ENCODE assay signal across 19 mouse cellular contexts in the genomic region with DNA sequence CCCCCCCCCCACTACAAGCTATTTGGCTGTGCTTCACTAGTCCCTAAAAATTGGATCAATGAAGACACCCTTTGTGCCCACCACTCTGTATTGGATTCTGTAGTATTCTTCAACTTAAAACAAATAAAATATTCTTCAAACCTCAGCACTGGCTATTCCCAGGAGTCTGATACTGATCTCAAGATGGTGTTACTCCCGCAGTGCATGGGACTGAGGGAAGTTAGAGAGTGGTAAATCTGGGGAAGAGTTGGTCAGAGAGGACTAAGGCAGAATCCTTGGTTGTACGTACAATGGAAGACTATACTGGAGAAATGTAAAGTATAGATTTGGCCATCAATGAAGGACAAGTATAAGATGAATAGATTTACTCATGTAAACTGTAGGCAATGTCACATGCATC. TPM values are rescaled to one million over a fixed set of nuclear protein-coding genes. Genes with fewer than 3 reads are reported as not detected.
DNase-seq lines count a peak whose midpoint lies in the region; ATAC-seq and TF ChIP-seq lines count a peak whose summit lies in the region.
"Had no signal": no experiment of that assay in that cellular context is flagged by ENCODE, and none has a peak within 500 bp of the region (broad histone marks: within the 10 kb centered on the region; RNA-seq: fewer than 3 reads in every experiment).

No protein-coding gene starts in this region.

- WGBS in hindbrain, postnatal 0 days: 42% methylated on average over 2 of the region's 2 CpGs
- WGBS in hindbrain, embryonic 13.5 days: 41% methylated on average over 2 of the region's 2 CpGs

- H3K9me3 ChIP-seq in hindbrain, postnatal 0 days (ENCODE audit: low read length): no peaks in the 10 kb centered on the region
- H3K9me3 ChIP-seq in hindbrain, embryonic 13.5 days: no peaks in the 10 kb centered on the region
- H3K9me3 ChIP-seq: embryonic facial prominence, embryonic 13.5 days; G1E; limb, embryonic 15.5 days; megakaryocyte, embryonic 14.5 days had no signal

- no peak for TF ChIP-seq CTCF in hindbrain, postnatal 0 days (IDR thresholded peaks at IDR 0.05; ENCODE audit: low read depth)

- DNase-seq in hindbrain, postnatal 0 days (ENCODE audit: low spot score): peak; percentile 7
- DNase-seq in A20 (ENCODE audit: low read depth, low spot score): peak; percentile 18
- DNase-seq in MN1 (ENCODE audit: low spot score): peak; percentile 50
- DNase-seq in induced T-regulatory cell, adult 2 months (ENCODE audit: low read depth): peak; percentile 12
- no peak for DNase-seq in frontal cortex, adult 2 months (ENCODE audit: extremely low spot score in 1 of 2, low spot score in 1 of 2)
- DNase-seq: cerebellum, adult 11-12 months; heart, adult 11 months; heart, postnatal 14 days; kidney, postnatal 10 days; thymus, adult 18-20 months had no signal

- H3K27me3 ChIP-seq in hindbrain, postnatal 0 days (ENCODE audit: insufficient read depth, low read length): no peaks in the 10 kb centered on the region
- H3K27me3 ChIP-seq in hindbrain, embryonic 13.5 days: no peaks in the 10 kb centered on the region
- H3K27me3 ChIP-seq: embryonic facial prominence, embryonic 13.5 days; limb, embryonic 15.5 days had no signal

- no peak overlapping the region for H3K4me2 ChIP-seq in hindbrain, postnatal 0 days (ENCODE audit: low read depth, low read length)
- no peak overlapping the region for H3K4me2 ChIP-seq in hindbrain, embryonic 13.5 days
- H3K4me2 ChIP-seq: embryonic facial prominence, embryonic 13.5 days; limb, embryonic 15.5 days had no signal

- ATAC-seq in hindbrain, postnatal 0 days: no peak
- no peak for ATAC-seq in hindbrain, embryonic 13.5 days (ENCODE audit: low FRiP score)
- no peak for ATAC-seq in erythroid progenitor cell, adult 5-6 weeks (replicated peaks; ENCODE audit: low FRiP score, poor library complexity, severe bottlenecking)
- ATAC-seq: inflammation-experienced regulatory T-cells, adult 6 months had no signal

- no peaks in the 10 kb centered on the region for H3K4me1 ChIP-seq in hindbrain, postnatal 0 days (ENCODE audit: insufficient read depth, low read length)
- H3K4me1 ChIP-seq in hindbrain, embryonic 13.5 days (replicated peaks): no peaks in the 10 kb centered on the region
- H3K4me1 ChIP-seq: embryonic facial prominence, embryonic 13.5 days; limb, embryonic 15.5 days had no signal

- H3K9ac ChIP-seq in hindbrain, postnatal 0 days (replicated peaks; ENCODE audit: low read length): no peak overlapping the region
- no peak overlapping the region for H3K9ac ChIP-seq in hindbrain, embryonic 13.5 days
- H3K9ac ChIP-seq: embryonic facial prominence, embryonic 13.5 days; limb, embryonic 15.5 days had no signal

- H3K36me3 ChIP-seq in hindbrain, postnatal 0 days (ENCODE audit: insufficient read depth, low read length): no peaks in the 10 kb centered on the region
- no peaks in the 10 kb centered on the region for H3K36me3 ChIP-seq in hindbrain, embryonic 13.5 days
- H3K36me3 ChIP-seq: embryonic facial prominence, embryonic 13.5 days; G1E; limb, embryonic 15.5 days had no signal

- H3K4me3 ChIP-seq in hindbrain, postnatal 0 days (ENCODE audit: low read length): no peak overlapping the region
- no peak overlapping the region for H3K4me3 ChIP-seq in hindbrain, embryonic 13.5 days
- H3K4me3 ChIP-seq: embryonic facial prominence, embryonic 13.5 days; limb, embryonic 15.5 days; megakaryocyte, embryonic 14.5 days; myocyte had no signal

- H3K27ac ChIP-seq in hindbrain, postnatal 0 days: no peak overlapping the region
- no peak overlapping the region for H3K27ac ChIP-seq in hindbrain, embryonic 13.5 days
- H3K27ac ChIP-seq: embryonic facial prominence, embryonic 13.5 days; limb, embryonic 15.5 days had no signal

RNA-seq across cellular contexts. Expression of a gene that starts 1.7 kb away (rescaled TPM):
- not detected in 2 replicates for total RNA-seq in hindbrain, postnatal 0 days (2014; rRNA removed)
- polyA plus RNA-seq in hindbrain, postnatal 0 days (2015; fragmentation: Nextera tagmentation; extraction: Ambion mirVana): not detected in 2 replicates
- not detected in 2 replicates for polyA plus RNA-seq in hindbrain, embryonic 13.5 days (2015; fragmentation: Nextera tagmentation; extraction: Ambion mirVana)
- not detected in 2 replicates for total RNA-seq in erythroid progenitor cell, adult 5-6 weeks (2015; ENCODE audit: low replicate concordance)
- total RNA-seq in erythroid progenitor cell, adult 5-6 weeks (2017; ENCODE audit: low replicate concordance): not detected in 2 replicates
- polyA plus RNA-seq in frontal cortex, adult 2 months (2012; rRNA removed): not detected in 2 replicates
- total RNA-seq: G1E; heart, postnatal 14 days had no signal
- polyA plus RNA-seq: embryonic facial prominence, embryonic 13.5 days; G1E; inflammation-experienced regulatory T-cells, adult 6 months; limb, embryonic 15.5 days; lung, embryonic 16.5 days; myocyte had no signal

RNA-seq across cellular contexts. Expression of a gene that starts 8.3 kb away (rescaled TPM):
- total RNA-seq in hindbrain, postnatal 0 days (2014; rRNA removed): not detected in 2 replicates
- not detected in 2 replicates for polyA plus RNA-seq in hindbrain, postnatal 0 days (2015; fragmentation: Nextera tagmentation; extraction: Ambion mirVana)
- not detected in 2 replicates for polyA plus RNA-seq in hindbrain, embryonic 13.5 days (2015; fragmentation: Nextera tagmentation; extraction: Ambion mirVana)
- total RNA-seq in erythroid progenitor cell, adult 5-6 weeks (2015; ENCODE audit: low replicate concordance): not detected in 2 replicates
- not detected in 2 replicates for total RNA-seq in erythroid progenitor cell, adult 5-6 weeks (2017; ENCODE audit: low replicate concordance)
- polyA plus RNA-seq in frontal cortex, adult 2 months (2012; rRNA removed): not detected in 2 replicates
- total RNA-seq: heart, postnatal 14 days had no signal
- polyA plus RNA-seq: embryonic facial prominence, embryonic 13.5 days; G1E; inflammation-experienced regulatory T-cells, adult 6 months; limb, embryonic 15.5 days; lung, embryonic 16.5 days; myocyte had no signal

RNA-seq across cellular contexts. Expression of a gene that starts 34.2 kb away (rescaled TPM):
- not detected in 2 replicates for total RNA-seq in hindbrain, postnatal 0 days (2014; rRNA removed)
- polyA plus RNA-seq in hindbrain, postnatal 0 days (2015; fragmentation: Nextera tagmentation; extraction: Ambion mirVana): not detected in 2 replicates
- not detected in 2 replicates for polyA plus RNA-seq in hindbrain, embryonic 13.5 days (2015; fragmentation: Nextera tagmentation; extraction: Ambion mirVana)
- total RNA-seq in erythroid progenitor cell, adult 5-6 weeks (2015; ENCODE audit: low replicate concordance): not detected in 2 replicates
- total RNA-seq in erythroid progenitor cell, adult 5-6 weeks (2017; ENCODE audit: low replicate concordance): not detected in 2 replicates
- polyA plus RNA-seq in frontal cortex, adult 2 months (2012; rRNA removed): not detected in 2 replicates
- total RNA-seq: G1E; heart, postnatal 14 days had no signal
- polyA plus RNA-seq: embryonic facial prominence, embryonic 13.5 days; G1E; inflammation-experienced regulatory T-cells, adult 6 months; limb, embryonic 15.5 days; lung, embryonic 16.5 days; myocyte had no signal

RNA-seq across cellular contexts. Expression of a gene that starts 39.4 kb away (rescaled TPM):
- total RNA-seq in hindbrain, postnatal 0 days (2014; rRNA removed): not detected in 2 replicates
- not detected in 2 replicates for polyA plus RNA-seq in hindbrain, postnatal 0 days (2015; fragmentation: Nextera tagmentation; extraction: Ambion mirVana)
- not detected in 2 replicates for polyA plus RNA-seq in hindbrain, embryonic 13.5 days (2015; fragmentation: Nextera tagmentation; extraction: Ambion mirVana)
- not detected in 2 replicates for total RNA-seq in erythroid progenitor cell, adult 5-6 weeks (2015; ENCODE audit: low replicate concordance)
- total RNA-seq in erythroid progenitor cell, adult 5-6 weeks (2017; ENCODE audit: low replicate concordance): not detected in 2 replicates
- polyA plus RNA-seq in frontal cortex, adult 2 months (2012; rRNA removed): not detected in 2 replicates
- total RNA-seq: G1E; heart, postnatal 14 days had no signal
- polyA plus RNA-seq: embryonic facial prominence, embryonic 13.5 days; G1E; inflammation-experienced regulatory T-cells, adult 6 months; limb, embryonic 15.5 days; lung, embryonic 16.5 days; myocyte had no signal

RNA-seq across cellular contexts. Expression of a gene that starts 41.2 kb away (rescaled TPM):
- total RNA-seq in hindbrain, postnatal 0 days (2014; rRNA removed): not detected in 2 replicates
- polyA plus RNA-seq in hindbrain, postnatal 0 days (2015; fragmentation: Nextera tagmentation; extraction: Ambion mirVana): not detected in 2 replicates
- not detected in 2 replicates for polyA plus RNA-seq in hindbrain, embryonic 13.5 days (2015; fragmentation: Nextera tagmentation; extraction: Ambion mirVana)
- not detected in 2 replicates for total RNA-seq in erythroid progenitor cell, adult 5-6 weeks (2015; ENCODE audit: low replicate concordance)
- not detected in 2 replicates for total RNA-seq in erythroid progenitor cell, adult 5-6 weeks (2017; ENCODE audit: low replicate concordance)
- not detected in 2 replicates for polyA plus RNA-seq in frontal cortex, adult 2 months (2012; rRNA removed)
- total RNA-seq: G1E; heart, postnatal 14 days had no signal
- polyA plus RNA-seq: embryonic facial prominence, embryonic 13.5 days; G1E; inflammation-experienced regulatory T-cells, adult 6 months; limb, embryonic 15.5 days; lung, embryonic 16.5 days; myocyte had no signal

Comparison
In these comparisons a context has a peak if more than half of its experiments do, and no peak if none do; other contexts are left out.
1. DNase-seq: peak in hindbrain, postnatal 0 days (single experiment), A20 (single experiment), MN1 (single experiment) and induced T-regulatory cell, adult 2 months (single experiment); none in frontal cortex, adult 2 months (0 of 2).